Mouse (Mus musculus) bone marrow macrophage, adult 2 months (primary cell): ENCODE data around the gene Akap13.
"Not testable (repeated sequence)": the region's sequence is repeated elsewhere in the genome, so short reads cannot be mapped to it uniquely, and the experiment has no call there.

ENCODE experiments used
- CTCF ChIP-seq: IDR thresholded peaks from 2 replicates; pipeline ENCODE4 v1.5.1; 2012; ENCODE audit warnings: low read depth, mild to moderate bottlenecking, low read length, moderate library complexity
- POLR2A ChIP-seq: IDR thresholded peaks from 2 replicates; pipeline ENCODE4 v1.6.1; 2012; ENCODE audit warnings: mild to moderate bottlenecking, low read depth, low read length, borderline replicate concordance

DNA sequence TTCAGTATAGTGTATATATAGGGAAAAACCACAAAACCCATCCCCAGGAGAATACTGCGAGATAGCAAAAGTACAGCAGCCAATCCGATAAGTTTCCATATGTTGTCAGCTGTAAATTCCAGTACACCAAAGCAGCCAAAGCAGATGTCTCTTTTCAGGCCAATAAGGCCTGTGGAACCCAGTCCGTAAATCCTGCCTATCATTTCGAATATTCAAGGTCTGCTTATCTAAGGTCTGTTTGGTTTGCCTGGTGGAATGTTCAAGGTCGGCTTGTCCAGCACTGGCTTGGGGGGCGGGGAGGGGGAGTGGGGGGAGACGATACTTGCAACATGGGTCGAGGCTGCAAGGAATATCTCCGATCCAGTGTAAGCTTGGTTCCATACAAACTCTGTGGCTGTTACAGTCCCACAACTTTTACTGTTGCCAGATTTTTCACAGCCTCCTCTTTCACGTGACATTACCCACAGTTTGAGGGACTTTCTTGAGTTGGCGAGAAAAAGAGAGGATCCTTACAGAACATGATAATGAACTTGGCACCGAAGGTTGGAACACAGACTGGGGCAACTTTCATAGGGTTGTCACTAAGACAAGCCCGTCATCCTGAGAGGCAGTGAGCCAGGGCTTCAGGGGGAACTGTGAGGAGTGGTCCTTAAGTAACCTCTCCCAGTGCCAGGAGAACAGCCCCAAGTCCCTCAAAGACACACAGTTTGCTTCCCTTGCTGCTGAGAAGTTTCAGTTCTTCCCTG is 335.9 kb downstream of the Akap13 start:
- TF ChIP-seq POLR2A, CTCF: not testable (repeated sequence)
